Mouse (Mus musculus): ENCODE data around the gene Gm10392.

DNA sequence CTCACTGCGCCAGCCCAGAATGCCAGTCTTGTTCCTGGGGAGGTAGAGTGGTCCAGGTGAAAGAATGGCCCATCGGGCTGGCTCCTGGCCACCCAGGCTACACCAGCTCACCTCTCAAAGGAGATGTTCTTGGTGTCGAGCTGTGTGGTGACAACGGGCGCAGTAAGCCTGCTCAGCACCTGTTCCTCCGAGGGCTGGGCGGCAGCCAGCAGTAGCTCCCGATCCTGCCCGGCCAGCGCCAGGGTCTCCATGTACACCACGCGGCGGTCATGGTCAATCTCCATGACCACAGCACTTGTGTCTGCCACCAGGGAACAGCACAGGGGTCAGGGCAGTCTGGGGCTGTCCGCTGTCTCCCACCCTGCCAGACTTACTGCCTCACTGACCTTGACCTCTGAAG lies 42.8 kb downstream of the Gm10392 start:
- no peak for TF ChIP-seq CTCF (IDR thresholded peaks at IDR 0.05; ENCODE audit: control insufficient read depth, insufficient read depth, insufficient replicate concordance, low read depth, low read length)
- no peak for TF ChIP-seq POLR2A (IDR thresholded peaks at IDR 0.05; ENCODE audit: control insufficient read depth, low read depth, low read length)
